In genomic region chr10:7113747-7114146, GRCm38 (mm10) we compare ENCODE assay signal across 18 mouse cellular contexts.
DNase-seq lines count a peak whose midpoint lies in the region; ATAC-seq lines count a peak whose summit lies in the region.
"Had no signal": no experiment of that assay in that cellular context is flagged by ENCODE, and none has a peak within 500 bp of the region (broad histone marks: within the 10 kb centered on the region; RNA-seq: fewer than 3 reads in every experiment).

No protein-coding gene starts in this region.

- no peak overlapping the region for H3K27ac ChIP-seq in heart, embryonic 10.5 days
- no peak overlapping the region for H3K27ac ChIP-seq in heart, embryonic 11.5 days (ENCODE audit: low read depth, low read length)
- H3K27ac ChIP-seq: forebrain, embryonic 13.5 days; hindbrain, embryonic 12.5 days; kidney, embryonic 15.5 days; liver, embryonic 13.5 days; stomach, postnatal 0 days had no signal

- no peaks in the 10 kb centered on the region for H3K27me3 ChIP-seq in heart, embryonic 10.5 days (ENCODE audit: insufficient read depth, poor library complexity, severe bottlenecking)
- H3K27me3 ChIP-seq in heart, embryonic 11.5 days (ENCODE audit: control insufficient read depth, insufficient read depth, low read length): no peaks in the 10 kb centered on the region
- H3K27me3 ChIP-seq: forebrain, embryonic 13.5 days; hindbrain, embryonic 12.5 days; kidney, embryonic 15.5 days; liver, embryonic 13.5 days had no signal

- no peaks in the 10 kb centered on the region for H3K9me3 ChIP-seq in heart, embryonic 10.5 days
- H3K9me3 ChIP-seq in heart, embryonic 11.5 days (replicated peaks; ENCODE audit: control insufficient read depth, low read length): no peaks in the 10 kb centered on the region; the same call in 1 of the 2 replicates
- H3K9me3 ChIP-seq: forebrain, embryonic 13.5 days; hindbrain, embryonic 12.5 days; kidney, embryonic 15.5 days; liver, embryonic 13.5 days had no signal

- H3K9ac ChIP-seq in heart, embryonic 11.5 days (ENCODE audit: low read depth, low read length): no peak overlapping the region
- H3K9ac ChIP-seq: forebrain, embryonic 13.5 days; hindbrain, embryonic 12.5 days; kidney, embryonic 15.5 days; liver, embryonic 13.5 days had no signal

- DNase-seq in cerebellum, adult 9-10 months: peak; percentile 34
- no peak for DNase-seq in cerebellum, postnatal 4 days (ENCODE audit: low spot score in 2 of 2)
- DNase-seq in heart, embryonic 10.5 days (ENCODE audit: low spot score): peak; percentile 52
- peak; percentile 47 for DNase-seq in brain, adult 2 months (ENCODE audit: low read depth, low spot score)
- DNase-seq in thymus, postnatal 36 days: no peak
- no peak for DNase-seq in left cerebral cortex, adult 8-10 months (ENCODE audit: low spot score in 2 of 2)
- DNase-seq: layer of hippocampus, adult 9-11 months; liver, embryonic 13.5 days; lung, adult 2 months; lung, postnatal 14 days; thymus, adult 2 months had no signal

- no peak overlapping the region for H3K4me2 ChIP-seq in heart, embryonic 11.5 days
- H3K4me2 ChIP-seq: forebrain, embryonic 13.5 days; hindbrain, embryonic 12.5 days; kidney, embryonic 15.5 days; liver, embryonic 13.5 days; midbrain, embryonic 11.5 days had no signal

- peaks cover 11% of the 10 kb centered on the region for H3K4me1 ChIP-seq in heart, embryonic 10.5 days
- H3K4me1 ChIP-seq in heart, embryonic 11.5 days (ENCODE audit: control insufficient read depth, insufficient read depth, low read length): peaks cover 5% of the 10 kb centered on the region
- H3K4me1 ChIP-seq: forebrain, embryonic 13.5 days; hindbrain, embryonic 12.5 days; liver, embryonic 13.5 days had no signal

- H3K36me3 ChIP-seq in heart, embryonic 10.5 days: no peaks in the 10 kb centered on the region
- H3K36me3 ChIP-seq in heart, embryonic 11.5 days (ENCODE audit: control insufficient read depth, insufficient read depth, low read length): no peaks in the 10 kb centered on the region
- H3K36me3 ChIP-seq: hindbrain, embryonic 12.5 days had no signal

- no peak overlapping the region for H3K4me3 ChIP-seq in heart, embryonic 10.5 days
- no peak overlapping the region for H3K4me3 ChIP-seq in heart, embryonic 11.5 days (ENCODE audit: low read depth, low read length)
- H3K4me3 ChIP-seq: forebrain, embryonic 13.5 days; hindbrain, embryonic 12.5 days; kidney, embryonic 15.5 days; liver, embryonic 13.5 days had no signal

- no peak for ATAC-seq in heart, embryonic 11.5 days (replicated peaks; ENCODE audit: insufficient number of reproducible peaks, low FRiP score, low TSS enrichment)
- ATAC-seq: forebrain, embryonic 13.5 days; intestine, postnatal 0 days had no signal

- 88% methylated on average over 4 of the region's 4 CpGs for WGBS in heart, embryonic 10.5 days
- WGBS in heart, embryonic 11.5 days (ENCODE audit: insufficient replicate concordance): 84% methylated on average over 4 of the region's 4 CpGs

Comparison
In these comparisons a context has a peak if more than half of its experiments do, and no peak if none do; other contexts are left out.
1. DNase-seq: peak in cerebellum, adult 9-10 months (single experiment), heart, embryonic 10.5 days (single experiment) and brain, adult 2 months (single experiment); none in cerebellum, postnatal 4 days (0 of 2), thymus, postnatal 36 days (0 of 2) and left cerebral cortex, adult 8-10 months (0 of 2).